Mouse (Mus musculus): Measurements from ENCODE around the gene Sgms1. TPM values are rescaled to one million over a fixed set of nuclear protein-coding genes. Genes with fewer than 3 reads are reported as not detected.
A peak's percentile ranks its signal among the peaks of the same experiment; 100 is the strongest.
"Not testable (repeated sequence)": the region's sequence is repeated elsewhere in the genome, so short reads cannot be mapped to it uniquely, and the experiment has no call there.

Sgms1 gene
- polyA plus RNA-seq, 1 experiment from 2014 or later = 41.5 TPM

DNA sequence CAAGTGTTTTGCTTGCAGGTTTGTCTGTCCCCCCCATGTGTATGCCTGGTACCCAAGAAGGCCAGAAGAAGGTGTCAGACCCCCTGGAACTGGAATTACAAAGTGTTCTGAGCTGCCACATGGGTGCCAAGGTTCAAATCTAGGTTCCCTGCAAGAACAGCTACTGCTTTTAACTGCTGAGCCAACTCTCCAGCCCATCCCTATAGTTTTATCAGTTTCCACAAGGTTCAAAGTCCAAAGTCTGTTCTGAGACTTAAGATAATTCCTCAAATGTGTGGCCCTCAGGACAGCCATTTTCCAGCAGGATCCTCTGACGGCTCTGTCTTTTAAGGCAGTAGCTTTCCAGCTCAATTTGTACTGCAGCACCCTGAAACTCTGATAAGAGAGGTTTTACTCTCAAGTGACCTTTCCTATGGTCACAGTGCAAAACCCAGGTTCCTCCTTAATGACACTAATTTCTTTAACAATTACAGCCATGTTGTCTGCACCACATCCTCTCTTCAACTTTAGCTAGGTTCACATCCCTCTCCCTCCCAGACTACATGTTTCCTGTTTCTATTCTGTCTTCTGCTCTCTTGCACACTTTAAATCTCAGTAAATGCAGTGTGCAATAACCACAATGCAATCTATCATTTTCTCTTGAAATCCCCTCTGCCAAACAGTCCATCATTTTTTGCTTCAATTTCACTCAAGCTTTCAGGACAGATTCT lies 28.4 kb downstream of the Sgms1 start:
- no peak overlapping the region for H3K27ac ChIP-seq
- no peak overlapping the region for H3K4me3 ChIP-seq
- no peaks in the 10 kb centered on the region for H3K9me3 ChIP-seq
- H3K4me1 ChIP-seq = peaks cover 38% of the 10 kb centered on the region
- H3K36me3 ChIP-seq = no peaks in the 10 kb centered on the region
- H3K27me3 ChIP-seq (ENCODE audit: insufficient read depth, poor library complexity, severe bottlenecking) = no peaks in the 10 kb centered on the region
- no peak for DNase-seq (ENCODE audit: low spot score)
- 25% methylated on average over 1 of the region's 1 CpGs for WGBS

DNA sequence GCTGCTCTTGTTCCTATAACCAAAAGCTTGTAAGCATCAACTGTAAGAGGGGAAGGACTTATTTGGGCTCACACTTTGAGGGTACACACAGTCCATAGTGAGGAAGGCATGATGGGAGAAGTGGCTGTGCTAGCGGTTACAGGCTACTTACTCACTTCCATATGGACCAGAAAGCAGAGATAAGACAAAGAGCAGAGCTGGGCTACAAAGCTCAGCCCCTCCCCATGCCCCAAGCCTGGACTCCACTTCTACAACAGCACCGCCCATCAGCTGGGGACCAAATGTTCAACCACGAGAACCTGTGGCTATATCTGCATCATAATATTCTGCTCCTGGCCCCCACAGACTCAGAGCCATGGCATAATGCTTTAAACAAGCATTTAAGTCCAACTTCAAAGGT lies 29.0 kb downstream of the Sgms1 start:
- 55% methylated on average over 3 of the region's 3 CpGs for WGBS
- Histone ChIP-seq H3K27ac (no peak overlapping the region), H3K27me3 (ENCODE audit: insufficient read depth, poor library complexity, severe bottlenecking) (no peaks in the 10 kb centered on the region), H3K4me3 (no peak overlapping the region), H3K36me3 (no peaks in the 10 kb centered on the region), H3K4me1 (peaks cover 41% of the 10 kb centered on the region), H3K9me3 (no peaks in the 10 kb centered on the region)
- DNase-seq (ENCODE audit: low spot score) = peak; percentile 25

DNA sequence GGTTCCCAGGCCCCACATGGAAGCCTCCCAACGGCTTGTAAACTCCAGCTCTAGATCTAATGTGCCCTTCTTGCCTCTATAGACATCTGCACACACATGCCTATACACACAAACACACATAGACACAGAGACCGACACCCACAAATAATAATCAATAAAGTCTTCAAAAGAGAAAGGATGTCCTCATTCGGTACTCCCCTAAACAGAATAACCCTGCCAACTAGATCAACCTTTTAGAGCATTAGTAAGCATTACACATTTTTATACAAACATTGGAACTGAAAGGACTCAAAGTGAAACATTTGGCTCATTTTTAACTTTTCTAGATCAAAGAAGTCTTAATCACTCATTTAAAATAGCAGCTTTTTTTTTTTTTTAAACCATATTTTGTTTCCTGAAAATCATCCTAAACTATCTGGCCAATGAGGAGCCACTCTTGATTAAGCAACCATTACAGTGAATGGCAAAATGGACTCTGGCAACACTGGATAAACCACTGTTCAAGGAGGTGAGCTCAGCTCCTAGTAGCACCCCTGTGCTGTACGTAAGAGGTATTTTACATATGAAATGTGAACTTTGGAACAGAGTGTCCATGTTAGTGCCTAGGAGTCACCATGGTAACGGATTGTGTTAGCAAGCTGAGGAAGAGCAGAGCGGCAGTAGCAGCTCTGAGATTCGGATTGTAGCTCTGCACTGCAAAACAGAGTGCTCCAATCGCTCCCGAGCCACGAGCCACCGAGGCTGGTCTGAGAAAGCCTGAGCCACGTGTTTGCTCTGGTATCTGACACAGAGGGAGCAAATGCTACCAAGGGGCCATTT lies 30.6 kb downstream of the Sgms1 start:
- peak; percentile 71 for DNase-seq (ENCODE audit: low spot score)
- Histone ChIP-seq H3K36me3 (no peaks in the 10 kb centered on the region), H3K4me1 (peaks cover 38% of the 10 kb centered on the region)

DNA sequence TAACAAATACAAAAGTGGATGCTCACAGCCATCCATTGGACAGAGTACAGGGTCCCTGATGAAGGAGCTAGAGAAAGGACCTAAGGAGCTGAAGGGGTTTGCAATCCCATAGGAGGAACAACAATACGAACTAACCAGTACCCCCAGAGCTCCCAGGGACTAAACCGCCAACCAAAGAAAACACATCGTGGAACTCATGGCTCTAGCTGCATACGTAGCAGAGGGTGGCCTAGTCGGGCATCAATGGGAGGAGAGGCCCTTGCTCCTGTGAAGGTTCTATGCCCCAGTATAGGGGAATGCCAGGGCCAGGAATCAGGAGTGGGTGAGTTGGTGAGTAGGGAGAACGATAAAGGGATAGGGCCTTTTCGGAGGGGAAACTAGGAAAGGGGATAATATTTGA lies 31.5 kb downstream of the Sgms1 start:
- H3K27ac ChIP-seq; H3K36me3 ChIP-seq; H3K4me3 ChIP-seq; H3K27me3 ChIP-seq (ENCODE audit: insufficient read depth, poor library complexity, severe bottlenecking); H3K9me3 ChIP-seq: not testable (repeated sequence)
- H3K4me1 ChIP-seq = peaks cover 37% of the 10 kb centered on the region
- DNase-seq (ENCODE audit: low spot score) = peak; percentile 47
- WGBS = 92% methylated on average over 7 of the region's 7 CpGs

More for the DNA sequence above, 30.6 kb downstream of the Sgms1 start:
- 80% methylated on average over 12 of the region's 12 CpGs for WGBS
- Histone ChIP-seq H3K27me3 (ENCODE audit: insufficient read depth, poor library complexity, severe bottlenecking) (no peaks in the 10 kb centered on the region), H3K27ac (no peak overlapping the region), H3K4me3 (no peak overlapping the region), H3K9me3 (no peaks in the 10 kb centered on the region)

DNA sequence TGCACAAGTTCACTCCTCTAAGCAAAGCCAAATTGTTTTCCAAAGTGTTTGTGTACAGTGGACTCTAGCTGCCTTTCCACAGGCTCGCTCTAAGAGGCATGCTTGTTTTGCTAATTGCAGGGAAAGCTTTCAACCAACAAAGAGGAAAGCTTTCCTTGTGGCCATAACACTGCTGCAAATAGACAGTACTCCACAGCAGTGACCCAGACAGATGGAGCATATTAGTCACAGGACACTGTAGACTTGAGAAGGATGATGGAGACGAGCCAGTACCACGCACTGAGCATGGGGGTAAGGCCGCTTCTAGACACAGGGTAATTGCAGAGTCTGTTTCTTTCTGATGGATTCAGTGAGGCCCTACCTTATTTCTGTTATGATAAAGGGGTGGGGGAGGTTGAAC lies 33.3 kb downstream of the Sgms1 start:
- Histone ChIP-seq H3K4me3 (no peak overlapping the region), H3K36me3 (no peaks in the 10 kb centered on the region), H3K4me1 (peaks cover 18% of the 10 kb centered on the region), H3K9me3 (no peaks in the 10 kb centered on the region), H3K27ac (no peak overlapping the region), H3K27me3 (ENCODE audit: insufficient read depth, poor library complexity, severe bottlenecking) (no peaks in the 10 kb centered on the region)
- 70% methylated on average over 4 of the region's 4 CpGs for WGBS
- peak; percentile 43 for DNase-seq (ENCODE audit: low spot score)

DNA sequence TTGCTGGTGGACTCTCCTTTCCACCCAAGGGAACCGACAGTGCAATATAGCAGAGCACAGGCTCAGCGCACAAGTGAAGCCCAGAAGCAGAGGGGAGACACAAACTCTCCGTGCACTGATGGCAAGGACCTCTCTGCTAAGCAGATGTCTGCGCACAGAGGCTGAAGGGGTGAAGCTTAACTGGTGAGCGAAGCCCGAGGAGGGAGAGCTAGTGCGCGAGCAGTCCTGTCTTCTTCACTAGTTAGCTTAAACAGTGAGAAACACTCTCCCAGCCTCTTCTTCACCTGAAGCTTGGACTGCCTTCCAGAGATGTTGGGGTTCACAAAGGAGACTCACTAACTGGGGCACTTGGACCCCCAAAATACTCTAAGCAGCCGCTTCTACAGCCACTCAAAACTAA lies 36.1 kb downstream of the Sgms1 start:
- Histone ChIP-seq H3K27ac (no peak overlapping the region), H3K36me3 (peaks cover under 1% of the 10 kb centered on the region; the same call in 1 of the 2 replicates), H3K4me1 (peaks cover 31% of the 10 kb centered on the region), H3K9me3 (no peaks in the 10 kb centered on the region), H3K4me3 (no peak overlapping the region), H3K27me3 (ENCODE audit: insufficient read depth, poor library complexity, severe bottlenecking) (no peaks in the 10 kb centered on the region)
- 93% methylated on average over 9 of the region's 9 CpGs for WGBS
- DNase-seq (ENCODE audit: low spot score) = peak; percentile 68

DNA sequence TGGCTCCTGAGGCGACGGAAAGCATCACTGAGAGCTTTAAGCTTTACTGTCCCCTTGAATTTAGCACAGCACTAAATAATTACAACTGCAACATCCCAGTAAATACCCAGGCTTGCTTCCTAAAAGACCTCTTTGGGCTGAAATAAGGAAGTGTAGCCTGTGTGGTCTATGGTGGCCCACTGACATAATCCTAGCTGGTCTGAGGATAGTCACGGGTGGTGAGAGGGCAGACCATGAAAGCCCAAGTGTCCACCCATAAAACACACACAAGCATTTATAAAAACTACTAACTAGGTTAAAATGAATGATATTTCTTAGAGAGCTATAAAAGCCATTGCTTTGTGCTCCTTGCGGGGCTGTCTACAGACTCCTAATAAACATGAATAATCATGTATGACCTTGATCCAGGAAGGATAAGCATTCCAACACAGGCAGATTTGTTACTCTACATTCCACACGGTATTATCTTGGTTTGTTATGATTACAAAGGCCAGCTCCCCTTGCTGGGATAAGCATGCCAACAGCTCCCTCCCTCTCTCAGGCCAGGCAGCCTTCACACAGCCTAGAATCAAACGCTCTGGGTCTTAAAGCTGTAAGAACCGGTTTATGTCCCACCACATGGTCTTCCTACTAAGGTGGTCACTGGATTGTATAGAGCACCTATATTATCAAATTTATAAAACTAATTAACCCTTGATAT lies 40.4 kb downstream of the Sgms1 start:
- Histone ChIP-seq H3K27me3 (ENCODE audit: insufficient read depth, poor library complexity, severe bottlenecking) (no peaks in the 10 kb centered on the region), H3K4me3 (no peak overlapping the region), H3K9me3 (no peaks in the 10 kb centered on the region), H3K36me3 (peaks cover 5% of the 10 kb centered on the region; the same call in 1 of the 2 replicates), H3K4me1 (peaks cover 65% of the 10 kb centered on the region), H3K27ac (peak overlapping the region; percentile 80)
- 42% methylated on average over 7 of the region's 7 CpGs for WGBS
- no peak for DNase-seq (ENCODE audit: low spot score)

DNA sequence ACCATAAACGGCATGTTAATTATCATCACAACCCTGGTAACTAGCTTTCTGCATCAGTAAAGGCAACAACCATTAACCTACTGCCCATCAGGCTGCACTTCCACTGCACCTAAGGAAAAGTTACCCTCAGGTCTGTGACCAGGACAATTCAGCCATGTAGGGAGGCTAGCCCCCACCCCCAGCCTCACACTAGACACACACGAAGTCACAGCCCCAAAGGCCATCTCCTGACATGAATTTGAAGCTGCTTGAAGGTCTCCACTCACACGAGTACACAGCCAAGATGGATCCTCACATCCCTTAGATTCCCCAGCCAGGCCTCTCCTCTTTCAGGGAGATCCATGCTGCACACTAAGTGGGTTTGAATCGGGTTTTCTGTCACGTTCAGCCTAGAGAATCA lies 42.0 kb downstream of the Sgms1 start:
- Histone ChIP-seq H3K4me1 (peaks cover 78% of the 10 kb centered on the region), H3K4me3 (no peak overlapping the region), H3K27me3 (ENCODE audit: insufficient read depth, poor library complexity, severe bottlenecking) (no peaks in the 10 kb centered on the region), H3K36me3 (peaks cover 5% of the 10 kb centered on the region; the same call in 1 of the 2 replicates), H3K27ac (peak overlapping the region; percentile 81), H3K9me3 (no peaks in the 10 kb centered on the region)
- DNase-seq (ENCODE audit: low spot score) = no peak
- 84% methylated on average over 5 of the region's 5 CpGs for WGBS

DNA sequence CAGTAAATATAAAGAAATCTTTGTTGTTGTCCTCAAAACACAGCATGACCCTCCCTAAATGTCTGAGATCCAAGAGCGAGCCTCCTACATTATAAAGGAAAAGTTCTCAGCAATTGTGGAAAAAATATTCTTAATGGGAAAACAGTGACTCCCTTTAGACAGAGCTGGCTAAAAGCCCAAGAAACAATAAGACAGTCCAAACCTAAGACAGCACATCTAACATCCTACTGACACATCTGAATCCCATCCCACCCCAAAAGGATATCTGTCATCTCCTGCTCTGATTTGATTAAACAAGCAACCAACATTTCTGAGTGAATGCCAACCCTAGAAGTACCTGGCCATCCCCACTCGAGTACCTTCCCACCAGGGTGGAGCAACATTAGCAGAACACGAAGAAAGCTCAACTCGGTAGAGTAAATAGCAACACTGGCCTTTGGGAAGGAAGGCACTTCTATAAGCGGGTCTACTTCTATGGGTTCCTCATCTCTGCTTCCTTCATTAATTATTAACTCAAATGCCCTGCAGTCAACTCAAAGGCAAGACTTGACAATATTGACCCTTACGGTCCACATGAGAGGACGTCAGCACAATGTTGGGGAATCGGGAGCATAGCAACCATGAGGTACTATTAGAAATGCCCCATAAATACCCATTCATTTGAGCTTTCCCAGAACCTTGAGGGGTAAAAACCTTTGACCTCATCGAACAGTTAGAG lies 42.7 kb downstream of the Sgms1 start:
- H3K27me3 ChIP-seq (ENCODE audit: insufficient read depth, poor library complexity, severe bottlenecking) = no peaks in the 10 kb centered on the region
- H3K27ac ChIP-seq = peak overlapping the region; percentile 81; the same call in 1 of the 2 replicates
- peaks cover 85% of the 10 kb centered on the region for H3K4me1 ChIP-seq
- WGBS = 82% methylated on average over 9 of the region's 9 CpGs
- no peaks in the 10 kb centered on the region for H3K9me3 ChIP-seq
- peaks cover 5% of the 10 kb centered on the region; the same call in 1 of the 2 replicates for H3K36me3 ChIP-seq
- H3K4me3 ChIP-seq = no peak overlapping the region
- no peak for DNase-seq (ENCODE audit: low spot score)

DNA sequence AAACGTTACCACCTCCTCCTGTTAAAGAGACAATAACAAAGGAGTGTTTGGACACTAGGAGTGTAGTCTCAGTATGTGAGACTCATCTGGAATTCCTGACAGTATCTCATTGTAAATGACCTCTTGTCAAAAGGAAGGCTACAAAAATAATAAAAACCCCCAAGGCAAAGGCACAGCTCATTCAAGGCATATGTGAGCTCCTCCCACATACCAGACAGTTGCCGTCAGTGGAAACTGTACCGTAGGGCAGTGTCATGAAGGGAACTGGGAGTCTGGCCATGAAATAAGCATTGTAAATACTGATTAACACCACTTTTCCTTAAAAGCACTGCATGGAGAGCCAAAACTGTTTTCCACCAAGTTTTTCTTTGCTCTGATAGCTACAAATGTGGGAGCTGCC lies 43.3 kb downstream of the Sgms1 start:
- no peaks in the 10 kb centered on the region for H3K9me3 ChIP-seq
- no peak for DNase-seq (ENCODE audit: low spot score)
- WGBS = 19% methylated on average over 3 of the region's 3 CpGs
- H3K4me3 ChIP-seq = no peak overlapping the region
- H3K27ac ChIP-seq = peak overlapping the region; percentile 81
- peaks cover 5% of the 10 kb centered on the region; the same call in 1 of the 2 replicates for H3K36me3 ChIP-seq
- H3K27me3 ChIP-seq (ENCODE audit: insufficient read depth, poor library complexity, severe bottlenecking) = no peaks in the 10 kb centered on the region
- H3K4me1 ChIP-seq = peaks cover 91% of the 10 kb centered on the region

DNA sequence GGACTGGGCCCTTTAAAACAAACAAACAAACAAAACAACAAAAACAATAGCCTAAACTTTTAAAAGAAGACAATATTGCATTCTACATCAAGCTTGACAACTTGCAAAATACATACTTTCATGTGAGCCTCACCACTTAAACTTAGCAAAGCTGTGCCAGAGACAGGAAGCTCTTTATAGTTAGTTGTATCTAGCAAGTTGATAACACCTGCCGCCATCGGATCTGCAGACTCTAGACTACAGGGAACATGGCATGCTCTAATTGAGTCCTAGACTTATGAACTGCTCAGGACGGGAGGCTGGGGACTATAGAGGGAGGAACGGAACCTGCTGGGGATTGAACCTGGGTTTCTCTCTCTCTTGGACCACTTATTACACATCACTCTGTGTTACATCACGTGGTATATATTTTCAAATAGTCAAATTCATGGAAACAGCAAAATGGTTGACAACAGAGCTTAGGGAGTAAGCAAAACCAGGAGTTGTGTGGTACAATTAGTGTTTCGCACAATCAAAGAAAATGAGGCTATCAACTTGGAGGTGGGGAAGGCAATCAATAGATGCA lies 44.3 kb downstream of the Sgms1 start:
- Histone ChIP-seq H3K4me3 (no peak overlapping the region), H3K9me3 (no peaks in the 10 kb centered on the region), H3K27me3 (ENCODE audit: insufficient read depth, poor library complexity, severe bottlenecking) (no peaks in the 10 kb centered on the region), H3K36me3 (peaks cover 5% of the 10 kb centered on the region; the same call in 1 of the 2 replicates), H3K27ac (peak overlapping the region; percentile 81), H3K4me1 (peaks cover 96% of the 10 kb centered on the region)
- peak; percentile 53 for DNase-seq (ENCODE audit: low spot score)
- WGBS = 63% methylated on average over 6 of the region's 6 CpGs

DNA sequence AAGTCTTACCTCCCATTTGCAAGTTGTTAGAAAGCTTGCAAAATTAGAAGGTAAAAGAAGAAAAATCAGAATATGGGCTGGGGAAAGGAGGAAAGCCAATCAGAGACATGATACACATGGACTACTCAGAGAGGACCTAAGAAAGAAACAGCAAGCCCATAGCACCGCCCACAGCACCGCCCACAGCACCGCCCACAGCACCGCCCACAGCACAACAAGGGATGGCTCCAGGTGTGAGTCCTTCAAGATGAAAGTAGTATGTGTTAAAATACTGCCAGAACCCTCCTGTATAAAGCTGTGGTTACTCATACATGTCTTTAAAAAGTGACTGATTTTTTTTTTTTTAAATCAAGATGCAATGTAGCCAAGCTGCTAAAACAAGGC lies 44.8 kb downstream of the Sgms1 start:
- WGBS = 9% methylated on average over 4 of the region's 4 CpGs
- Histone ChIP-seq H3K4me1 (peaks cover 96% of the 10 kb centered on the region), H3K4me3 (peak overlapping the region; percentile 40; the same call in 1 of the 2 replicates), H3K9me3 (no peaks in the 10 kb centered on the region), H3K27me3 (ENCODE audit: insufficient read depth, poor library complexity, severe bottlenecking) (no peaks in the 10 kb centered on the region), H3K36me3 (peaks cover 5% of the 10 kb centered on the region; the same call in 1 of the 2 replicates), H3K27ac (peak overlapping the region; percentile 80)
- DNase-seq (ENCODE audit: low spot score) = peak; percentile 64
